Mouse (Mus musculus) gastrocnemius, adult 18-20 months (tissue): ENCODE data around the gene Cib1. TPM values are rescaled to one million over a fixed set of nuclear protein-coding genes. Genes with fewer than 3 reads are reported as not detected.

Source experiments
- DNase-seq: peaks from one replicate; pipeline ENCODE4 v3.0.0; 2021; ENCODE audit warnings: low spot score
- long read RNA-seq, 2 experiments: library from polyadenylated mRNA; stranded (forward); transcript quantifications; one replicate each; pipeline ENCODE4 v2.0.0; 2021
- total RNA-seq, 2 experiments: library from RNA; stranded (reverse); gene quantifications; 2 replicates each; pipeline ENCODE4 v1.2.3; 2021

Gene Cib1
- total RNA-seq: 1 to 10 TPM; 5.2 to 8.8 TPM
- long read RNA-seq, experiment 1, transcript Cib1-201 (7 exons, 1,047 nt): major isoform, 7 of 8 reads
- long read RNA-seq, experiment 1, partial matches to known transcripts: 0 of 8 reads
- long read RNA-seq, experiment 1, other reads (novel, unspliced or antisense): 1 of 8 reads
- long read RNA-seq, experiment 2, transcript Cib1-201 (7 exons, 1,047 nt): major isoform, 7 of 8 reads
- long read RNA-seq, experiment 2, partial matches to known transcripts: 0 of 8 reads
- long read RNA-seq, experiment 2, other reads (novel, unspliced or antisense): 1 of 8 reads

DNA sequence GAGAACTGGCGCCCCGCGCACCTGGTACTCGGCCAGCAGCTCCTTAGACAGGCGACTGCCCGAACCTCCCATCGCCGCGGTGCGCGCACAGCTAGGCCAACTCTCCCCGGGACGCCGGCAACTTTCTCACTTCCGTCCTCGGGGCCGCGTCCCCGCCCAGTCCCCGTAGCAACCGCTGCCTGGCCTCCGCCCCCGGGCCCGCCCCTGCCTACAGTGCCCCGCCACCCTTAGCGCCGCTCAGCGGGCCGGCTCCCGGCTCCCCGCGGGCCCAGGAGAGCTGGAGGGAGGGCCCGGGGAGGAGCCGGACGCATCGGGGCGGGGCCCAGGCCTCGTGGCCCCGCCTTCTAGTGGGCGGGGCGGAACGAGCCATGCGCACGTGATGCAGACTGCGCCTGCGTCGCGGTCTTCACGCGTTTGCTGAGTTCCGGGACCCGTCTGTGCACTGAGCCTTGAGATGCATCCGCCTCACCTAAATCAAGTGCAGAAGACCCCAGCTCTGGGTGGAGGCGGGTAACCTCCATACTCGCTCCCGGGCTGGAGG, at the start of gene Cib1, which contains the start of gene Gdpgp1:
Cib1 (minus strand) TSS at position 325 of the 541 bp plus-strand sequence.
Gdpgp1 (plus strand) TSS at position 377 of the 541 bp plus-strand sequence.
- DNase-seq: peak; percentile 96

GRCm38 (mm10) chr7:80281646-80282045, 49.0 kb upstream of the Cib1 start:
- no peak for DNase-seq

DNA sequence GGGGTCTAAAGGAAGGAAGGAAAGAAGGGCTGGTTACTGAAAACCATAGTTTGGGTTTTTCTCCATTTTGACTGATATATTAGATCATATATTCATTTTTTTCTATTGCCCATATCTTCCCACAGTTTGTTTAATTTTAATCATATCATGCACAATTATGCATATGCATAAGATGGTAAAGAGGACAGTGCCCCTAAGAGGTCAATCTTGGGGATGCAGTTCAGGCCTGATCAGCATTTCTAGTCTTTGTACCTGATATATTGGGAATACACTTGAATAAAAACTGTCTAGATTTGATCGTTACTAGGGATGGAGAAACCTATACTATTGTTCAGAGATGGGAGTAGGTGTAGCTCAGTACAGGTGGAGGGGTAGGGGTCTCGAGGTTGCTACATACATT, 48.4 kb upstream of the Cib1 start:
- no peak for DNase-seq

DNA sequence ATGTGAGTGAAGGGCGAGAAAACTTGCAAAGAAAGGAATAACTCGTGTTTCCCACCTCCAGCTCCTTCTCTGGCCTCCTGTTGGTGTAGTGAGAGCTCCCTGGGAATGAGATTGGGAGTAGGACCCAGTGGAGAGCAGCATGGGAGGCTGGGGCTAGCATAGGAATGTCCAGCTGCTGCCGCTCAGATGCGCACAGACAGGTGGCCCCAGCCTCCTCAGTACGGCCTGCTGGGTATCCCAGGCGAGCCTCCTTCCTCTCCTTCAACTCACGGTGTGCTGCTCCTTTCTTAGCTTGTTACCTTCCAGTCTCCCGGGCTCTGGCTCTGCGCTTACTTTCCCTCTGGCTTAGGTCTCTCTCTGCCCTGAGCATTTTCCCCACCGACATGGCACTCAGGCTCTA, 47.4 kb upstream of the Cib1 start:
- DNase-seq: no peak

DNA sequence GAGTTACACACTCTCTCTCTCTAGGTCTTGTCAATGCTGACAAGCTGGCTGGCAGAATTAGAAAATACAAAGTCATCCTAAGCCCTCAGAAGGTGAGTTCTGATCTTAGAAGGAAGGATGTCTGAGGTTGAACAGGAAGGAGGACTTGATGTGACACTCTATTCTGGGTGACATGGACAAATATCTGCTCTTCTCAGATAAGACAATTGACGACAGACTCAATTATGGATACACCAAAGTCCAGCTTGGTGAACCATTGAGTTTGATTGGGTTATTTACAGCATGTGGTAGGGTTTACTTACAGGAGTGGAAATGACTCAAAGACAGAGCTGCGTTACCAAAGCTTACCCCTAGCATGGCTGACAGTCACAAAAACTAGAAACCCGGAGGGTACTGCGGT, 43.8 kb upstream of the Cib1 start:
- no peak for DNase-seq

DNA sequence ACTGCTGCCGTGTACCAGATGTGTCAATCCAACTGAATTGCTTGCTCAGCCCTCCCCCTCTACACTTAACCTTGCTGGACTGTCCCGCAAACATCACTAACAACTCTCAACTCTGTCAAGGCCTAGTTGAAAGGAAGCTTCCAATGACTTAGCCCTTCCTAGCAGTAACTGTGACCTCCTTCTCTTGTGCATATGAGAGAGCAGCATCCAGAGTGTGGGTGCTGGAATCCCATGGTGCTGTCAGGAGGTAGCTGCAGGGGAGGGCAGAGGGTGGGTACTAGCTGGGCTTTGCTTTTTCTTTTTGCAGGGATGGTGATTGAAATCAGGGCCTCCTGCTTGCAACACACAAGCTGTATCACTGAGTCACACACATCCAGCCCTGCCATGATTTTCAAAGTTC, 40.8 kb upstream of the Cib1 start:
- DNase-seq: no peak

DNA sequence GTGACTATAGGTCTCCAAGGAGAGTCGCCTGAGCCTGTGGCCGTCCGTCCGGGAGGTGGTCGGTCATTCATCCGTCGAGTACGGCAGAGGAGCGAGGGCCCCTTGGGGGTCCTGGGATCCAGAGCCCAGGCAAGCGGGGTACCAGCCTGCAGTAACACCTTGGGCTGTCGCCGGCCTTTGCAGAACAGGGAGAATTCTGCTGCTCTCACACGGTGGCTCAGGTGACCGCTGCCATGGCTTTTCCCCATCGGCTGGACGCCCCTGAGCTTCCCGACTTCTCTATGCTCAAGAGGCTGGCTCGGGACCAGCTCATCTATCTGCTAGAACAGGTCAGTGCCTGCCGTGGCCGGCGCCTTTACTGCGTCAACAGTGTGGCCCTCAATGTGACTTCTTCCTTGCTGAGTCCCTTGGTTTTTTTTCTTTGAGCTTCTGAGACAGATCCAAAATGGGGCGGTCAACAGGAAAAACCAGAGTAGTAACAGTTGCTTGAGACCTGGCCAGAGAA, 37.2 kb upstream of the Cib1 start:
- no peak for DNase-seq

DNA sequence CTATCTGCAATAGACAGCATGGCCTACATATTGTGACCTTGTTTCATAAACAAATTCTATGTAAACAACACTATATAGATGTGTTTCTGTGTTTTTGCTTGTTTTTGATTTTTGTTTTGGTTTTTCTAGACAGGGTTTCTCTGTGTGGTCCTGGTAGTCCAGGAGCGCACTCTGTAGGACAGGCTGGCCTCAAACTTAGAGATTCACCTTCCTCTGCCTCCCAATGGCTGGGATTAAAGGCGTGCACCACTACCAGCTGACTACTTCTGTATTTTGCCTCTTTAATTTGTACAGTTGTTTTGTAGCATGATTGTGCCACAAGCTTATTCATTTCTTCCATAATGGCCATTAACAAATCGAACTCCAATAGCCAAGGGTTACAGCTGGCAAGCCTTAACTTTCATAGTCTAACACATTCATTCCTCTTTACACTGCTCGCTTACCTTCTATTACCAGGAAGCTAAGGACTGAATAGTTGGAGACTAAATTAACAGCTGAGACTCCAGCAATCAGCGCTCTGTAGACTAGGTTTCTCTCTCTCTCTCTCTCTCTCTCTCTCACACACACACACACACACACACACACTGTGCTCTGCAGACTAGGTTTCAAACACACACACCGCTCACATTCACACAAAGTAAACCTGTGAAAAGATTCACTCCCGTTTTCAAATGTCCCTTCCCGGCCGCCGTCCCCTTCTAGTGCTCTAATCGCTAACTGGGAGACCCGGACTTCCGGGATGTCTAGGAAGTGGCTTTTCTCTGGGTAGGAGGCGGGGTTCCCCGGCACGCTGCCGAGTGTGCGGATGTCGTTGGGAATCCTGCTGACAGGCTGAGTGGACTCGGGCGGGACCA, 36.5 kb upstream of the Cib1 start, which contains the start of gene Vps33b:
Vps33b (plus strand) TSS at position 753 of the 854 bp plus-strand sequence.
- peak; percentile 96 for DNase-seq

DNA sequence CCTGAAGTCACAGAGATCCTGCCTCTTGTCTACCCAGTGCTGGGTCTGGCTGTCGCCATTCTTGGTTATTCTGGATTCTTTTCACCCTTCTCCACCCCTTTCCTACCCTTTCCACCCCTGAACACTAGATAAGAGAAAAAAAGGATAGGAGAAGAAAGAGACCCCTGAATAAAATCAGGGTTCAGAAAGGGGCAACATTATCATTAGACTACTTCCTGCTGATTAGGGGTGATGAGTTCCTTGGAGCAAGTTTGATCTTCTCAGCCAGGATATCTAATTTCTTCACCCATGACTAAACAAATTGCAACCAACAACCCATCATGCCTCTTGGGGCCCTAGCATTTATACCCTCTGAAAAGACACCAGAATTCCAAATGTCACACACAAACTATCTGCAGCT, 35.2 kb upstream of the Cib1 start:
- no peak for DNase-seq

DNA sequence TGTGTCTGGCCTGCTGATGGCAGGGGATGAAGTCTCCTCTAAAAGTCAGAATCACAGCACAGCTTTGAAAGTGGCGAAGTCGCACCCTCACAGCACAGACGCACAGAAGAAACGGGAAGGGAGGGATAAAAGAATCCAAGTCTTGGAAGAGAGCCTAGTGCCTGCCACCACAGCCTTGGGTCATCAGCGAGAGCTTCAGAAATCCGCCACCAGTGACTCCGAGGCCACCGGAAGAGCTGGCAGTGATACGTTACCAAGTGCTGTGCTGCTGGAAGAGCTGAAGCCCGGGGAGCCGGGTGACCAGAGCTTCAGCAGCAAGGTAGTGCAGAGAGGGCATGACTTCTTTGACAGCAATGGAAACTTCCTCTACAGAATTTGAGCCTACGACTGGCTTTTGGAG, 32.0 kb upstream of the Cib1 start:
- DNase-seq: no peak

- no peak for DNase-seq
Observed at GRCm38 (mm10) chr7:80261372-80261990, 28.9 kb upstream of the Cib1 start.

DNA sequence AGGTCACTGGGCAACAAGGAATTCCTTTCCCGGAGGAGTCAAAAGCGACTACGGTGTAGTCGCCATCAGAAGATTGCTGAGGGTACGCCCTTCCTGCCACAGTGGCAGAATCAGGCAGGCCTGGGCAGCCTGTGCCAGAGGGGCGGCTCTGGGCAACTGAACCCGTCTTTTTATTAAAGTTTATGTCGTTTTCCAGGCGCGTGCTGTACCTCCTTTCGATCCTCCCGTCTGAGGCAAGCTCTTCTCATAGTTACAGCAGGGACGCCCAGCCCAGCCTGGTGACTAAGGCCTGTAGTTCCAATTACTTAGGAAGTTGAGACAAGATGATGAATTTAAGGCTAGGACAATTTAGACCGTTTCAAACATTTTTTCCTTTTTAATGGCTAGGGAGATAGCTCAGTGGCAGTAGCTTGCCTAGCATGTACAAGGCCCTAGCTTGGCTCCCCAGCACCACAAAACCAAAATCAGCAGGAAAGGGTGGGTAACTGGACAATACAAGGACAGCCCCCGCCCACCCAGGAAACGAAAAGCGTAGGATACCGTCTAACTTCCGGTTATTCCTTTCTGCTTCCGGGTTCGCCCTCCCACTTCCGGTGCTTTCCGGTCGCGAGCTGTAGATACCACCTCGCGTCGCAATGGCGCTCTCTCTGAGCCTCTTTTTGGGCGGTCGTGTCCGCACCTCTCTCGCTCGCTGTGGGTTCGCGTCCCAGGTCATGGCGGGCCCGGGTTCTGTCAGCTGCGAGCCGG, 28.2 kb upstream of the Cib1 start, which contains the start of gene Ngrn:
Ngrn (plus strand) TSS at position 591 of the 747 bp plus-strand sequence.
- peak; percentile 87 for DNase-seq

GRCm38 (mm10) chr7:80257706-80258105, 25.1 kb upstream of the Cib1 start:
- DNase-seq: no peak

- no peak for DNase-seq
Observed at GRCm38 (mm10) chr7:80255981-80256380, 23.4 kb upstream of the Cib1 start.

DNA sequence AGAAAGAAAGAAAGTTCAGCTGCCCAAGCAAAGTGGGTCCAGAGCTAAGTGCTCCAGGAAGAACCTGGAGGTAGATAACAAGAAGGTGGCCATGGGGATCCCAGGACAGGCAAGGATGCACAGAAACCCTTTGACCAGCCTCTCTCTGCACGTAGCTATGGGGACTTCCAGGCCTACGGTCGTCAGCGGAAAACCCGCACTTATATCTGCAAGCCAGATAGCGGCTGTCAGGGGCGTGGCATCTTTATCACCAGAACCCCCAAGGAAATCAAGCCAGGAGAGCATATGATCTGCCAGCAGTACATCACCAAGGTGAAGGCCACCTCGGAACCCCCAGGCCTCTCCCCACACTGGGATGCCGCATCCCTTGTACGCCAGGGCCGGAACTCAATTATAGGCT, 20.3 kb upstream of the Cib1 start:
- DNase-seq: no peak

DNA sequence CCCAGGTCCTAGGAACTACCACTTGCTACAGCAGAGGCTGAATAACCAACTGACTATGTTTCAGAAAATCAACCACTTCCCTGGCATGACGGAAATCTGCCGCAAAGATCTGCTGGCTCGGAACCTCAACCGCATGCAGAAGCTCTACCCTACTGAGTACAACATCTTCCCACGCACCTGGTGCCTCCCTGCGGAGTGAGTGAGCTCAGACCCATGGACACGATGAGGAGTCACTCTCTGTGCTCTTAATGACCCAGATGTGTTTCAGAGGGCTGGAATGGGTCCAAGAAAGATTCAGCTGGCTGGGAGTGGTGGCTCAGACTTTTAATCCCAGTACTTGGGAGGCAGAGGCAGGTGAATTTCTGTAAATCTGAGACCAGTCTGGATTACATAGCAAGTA, 19.8 kb upstream of the Cib1 start:
- no peak for DNase-seq

DNA sequence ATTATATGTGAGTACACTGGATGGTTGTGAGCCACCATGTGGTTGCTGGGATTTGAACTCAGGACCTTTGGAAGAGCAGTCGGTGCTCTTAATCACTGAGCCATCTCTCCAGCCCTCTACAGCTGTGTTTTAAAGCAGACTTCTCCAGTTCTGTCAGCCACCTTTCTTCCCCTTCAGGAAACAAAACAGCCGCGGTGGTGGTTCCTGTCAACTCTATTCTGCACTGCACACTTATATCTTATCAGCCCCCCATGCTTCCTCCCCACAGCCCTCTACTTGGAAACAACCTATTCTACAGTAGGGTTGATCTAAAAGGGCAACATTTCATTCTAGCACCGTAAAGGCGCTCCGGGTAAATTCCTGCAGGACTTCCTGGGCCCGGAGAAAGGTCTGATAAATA, 14.2 kb upstream of the Cib1 start:
- no peak for DNase-seq

DNA sequence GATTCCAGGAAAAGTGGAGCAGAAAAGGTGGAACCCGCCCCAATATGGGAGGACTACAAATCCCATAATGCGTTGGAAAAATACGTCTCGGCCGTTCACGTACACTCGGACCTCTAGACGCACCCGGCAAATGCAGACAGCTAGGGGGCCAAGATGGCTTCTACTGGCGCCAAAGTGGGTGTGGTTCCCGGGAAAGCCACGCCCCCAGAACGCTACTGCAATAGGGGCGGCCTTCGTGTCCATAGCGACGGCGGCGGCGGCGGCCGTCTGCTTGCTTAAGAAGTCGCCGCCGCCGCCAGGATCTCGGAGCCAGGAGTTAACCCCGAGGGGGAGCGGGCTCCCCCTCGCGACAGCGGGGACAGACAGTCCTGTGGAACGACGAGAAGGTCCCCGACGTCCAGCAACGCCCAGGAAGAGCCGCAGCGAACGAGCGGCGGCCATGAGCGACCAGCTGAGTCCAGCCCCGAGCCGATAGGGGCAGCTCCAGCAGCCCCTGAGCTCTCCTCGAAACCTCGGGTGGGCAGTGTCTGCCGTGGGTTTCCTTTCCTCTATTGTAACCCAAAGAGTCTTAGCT, 13.6 kb upstream of the Cib1 start, which contains the start of gene Ttll13:
Ttll13 (plus strand) TSS at position 229 of the 574 bp plus-strand sequence.
- DNase-seq: peak; percentile 97

DNA sequence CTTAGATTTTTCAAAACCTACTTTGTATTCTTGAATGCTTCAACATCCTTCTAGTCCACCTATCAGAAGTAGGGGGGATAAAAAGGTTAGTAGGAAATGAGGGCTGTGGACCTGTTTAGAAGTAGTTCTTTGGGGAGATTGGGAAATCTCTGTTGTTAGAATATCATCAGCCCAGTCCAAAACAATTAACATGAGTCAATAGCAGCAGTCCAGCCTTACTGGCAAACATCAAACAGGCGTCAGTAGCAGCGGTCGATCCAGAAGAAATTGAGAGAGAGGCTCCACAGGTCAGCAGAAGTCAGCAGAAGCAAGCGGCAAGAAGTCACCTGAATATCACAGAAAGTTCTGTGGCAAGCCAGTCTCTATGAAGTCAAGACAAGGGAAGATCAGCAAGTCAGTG, 12.2 kb upstream of the Cib1 start:
- no peak for DNase-seq

DNA sequence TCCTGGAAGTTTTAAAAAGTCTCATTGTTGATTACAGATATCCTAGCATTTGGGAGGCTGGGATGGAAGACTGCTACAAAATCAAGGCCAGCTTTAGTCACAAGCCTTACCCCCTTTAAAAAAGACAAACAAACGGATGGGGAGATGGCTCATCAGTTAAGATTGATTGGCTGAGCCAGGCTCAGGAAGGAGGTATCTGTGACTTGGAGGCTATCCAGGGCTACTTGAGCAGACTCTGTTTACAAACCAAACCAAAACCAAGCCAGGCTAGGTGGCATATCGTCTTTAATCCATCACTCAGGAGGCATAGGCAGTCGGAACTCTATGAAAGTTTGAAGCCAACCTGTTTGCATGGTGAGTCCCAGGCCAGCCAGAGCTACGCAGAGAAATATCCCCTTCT, 9.0 kb upstream of the Cib1 start:
- no peak for DNase-seq
